Mouse (Mus musculus): ENCODE results near the gene Surf4. TPM values are rescaled to one million over a fixed set of nuclear protein-coding genes. Genes with fewer than 3 reads are reported as not detected.

Surf4 gene
- total RNA-seq (2023), result 100 to 1,000 TPM in 1 of 2 experiments, 10 to 100 TPM in 1; 96.2 to 102 TPM

DNA sequence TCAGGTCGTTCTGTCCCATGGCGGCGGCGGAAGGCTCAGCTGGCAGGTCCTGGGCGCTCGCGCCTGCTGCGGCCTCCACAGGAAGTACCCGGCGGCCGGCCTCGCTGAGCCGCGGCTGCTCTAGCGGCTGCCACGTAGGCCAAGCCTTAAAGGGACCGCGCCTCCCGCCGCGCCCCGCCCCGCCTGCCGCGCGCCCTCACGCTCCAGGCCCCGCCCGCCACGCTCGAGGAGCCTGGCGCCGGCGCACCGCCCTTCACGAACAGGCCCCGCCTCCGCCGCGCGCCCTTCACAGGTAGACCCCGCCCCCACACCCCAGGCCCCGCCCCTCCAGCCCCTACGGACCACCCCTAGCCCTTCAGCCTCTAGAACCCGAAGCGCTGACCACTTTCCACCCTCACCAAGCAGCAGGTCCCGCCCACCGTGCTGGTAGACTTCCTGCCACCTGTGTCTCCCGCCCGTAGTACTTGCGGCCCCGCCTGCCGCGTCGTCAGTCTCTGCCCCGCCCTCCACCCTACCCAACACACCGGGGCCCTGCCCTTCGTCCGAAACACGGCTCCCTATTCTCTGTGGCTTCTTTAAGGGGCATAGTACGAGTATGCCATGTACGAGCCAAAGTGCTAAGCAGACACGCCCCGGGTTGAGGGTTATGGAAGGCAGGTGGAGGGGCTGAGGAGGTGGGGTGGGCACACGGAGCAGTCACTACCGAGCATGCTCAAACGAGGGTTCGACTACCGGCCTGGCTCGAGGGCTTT is at the start of gene Surf4, which contains the start of gene Stkld1:
Surf4 (minus strand) TSS at position 625 of the 752 bp plus-strand sequence.
Stkld1 (plus strand) TSS at position 744 of the 752 bp plus-strand sequence.

DNA sequence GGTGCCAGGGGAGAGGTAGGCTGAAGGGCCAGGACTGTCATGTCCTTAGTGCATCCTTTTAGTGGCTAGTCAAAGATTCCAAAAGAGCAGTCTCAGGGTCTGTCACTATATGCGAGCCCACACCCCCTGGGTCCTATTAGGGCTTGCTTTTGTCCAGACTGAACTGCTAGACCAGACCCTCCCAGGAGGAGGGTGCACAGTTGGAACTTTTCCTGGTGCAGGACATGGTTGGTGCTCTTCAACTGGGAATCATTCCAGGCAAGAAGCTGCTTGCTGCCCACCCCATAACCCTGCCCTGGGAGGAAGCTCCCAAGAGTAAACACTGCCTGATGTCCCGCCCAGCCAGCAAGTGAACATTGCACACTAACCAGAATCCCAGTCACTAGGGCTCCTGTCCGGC is 39.4 kb upstream of the Surf4 start, which contains the start of gene Adamts13:
Adamts13 (plus strand) TSS at position 301 of the 400 bp plus-strand sequence.

DNA sequence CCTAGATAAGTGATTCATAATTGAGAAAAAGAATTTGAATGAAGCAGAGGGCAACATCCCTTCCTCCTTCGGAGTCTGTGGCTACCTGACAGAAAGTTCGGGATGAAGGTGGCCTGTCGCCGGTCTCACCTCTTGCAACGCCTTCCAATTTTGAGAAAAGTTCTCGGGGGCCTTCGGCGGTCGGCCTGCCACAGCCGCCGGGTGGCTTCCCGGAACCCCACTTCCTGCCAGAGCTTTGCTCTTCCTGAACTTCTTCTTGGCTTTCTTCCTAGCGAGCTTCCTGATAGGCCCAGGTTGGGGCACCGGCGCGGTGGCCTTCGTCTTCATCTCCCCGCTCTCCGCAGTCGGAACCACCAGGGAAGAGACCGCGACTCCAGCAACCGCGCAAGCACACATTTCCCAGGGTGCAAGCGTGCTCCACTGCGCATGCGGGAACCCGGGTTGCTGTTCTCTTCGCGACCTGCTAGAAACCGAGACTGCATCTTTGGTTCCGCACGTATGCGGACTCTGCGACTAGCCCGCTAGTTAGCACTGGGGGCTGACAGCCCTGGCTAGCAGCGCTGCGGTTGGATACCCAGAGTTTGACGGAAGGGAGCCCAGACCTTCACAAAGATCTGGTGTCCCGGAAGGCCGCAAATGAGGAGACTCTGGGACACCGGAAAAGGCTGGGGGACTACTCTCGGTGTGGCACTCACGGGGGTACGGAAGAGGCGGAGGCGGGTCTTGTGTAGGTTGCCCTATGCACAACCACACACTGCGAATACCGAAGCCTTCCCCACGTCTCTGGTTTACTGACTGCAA is 30.4 kb upstream of the Surf4 start, which contains the start of gene Rexo4:
Rexo4 (minus strand) TSS at position 464 of the 801 bp plus-strand sequence.

DNA sequence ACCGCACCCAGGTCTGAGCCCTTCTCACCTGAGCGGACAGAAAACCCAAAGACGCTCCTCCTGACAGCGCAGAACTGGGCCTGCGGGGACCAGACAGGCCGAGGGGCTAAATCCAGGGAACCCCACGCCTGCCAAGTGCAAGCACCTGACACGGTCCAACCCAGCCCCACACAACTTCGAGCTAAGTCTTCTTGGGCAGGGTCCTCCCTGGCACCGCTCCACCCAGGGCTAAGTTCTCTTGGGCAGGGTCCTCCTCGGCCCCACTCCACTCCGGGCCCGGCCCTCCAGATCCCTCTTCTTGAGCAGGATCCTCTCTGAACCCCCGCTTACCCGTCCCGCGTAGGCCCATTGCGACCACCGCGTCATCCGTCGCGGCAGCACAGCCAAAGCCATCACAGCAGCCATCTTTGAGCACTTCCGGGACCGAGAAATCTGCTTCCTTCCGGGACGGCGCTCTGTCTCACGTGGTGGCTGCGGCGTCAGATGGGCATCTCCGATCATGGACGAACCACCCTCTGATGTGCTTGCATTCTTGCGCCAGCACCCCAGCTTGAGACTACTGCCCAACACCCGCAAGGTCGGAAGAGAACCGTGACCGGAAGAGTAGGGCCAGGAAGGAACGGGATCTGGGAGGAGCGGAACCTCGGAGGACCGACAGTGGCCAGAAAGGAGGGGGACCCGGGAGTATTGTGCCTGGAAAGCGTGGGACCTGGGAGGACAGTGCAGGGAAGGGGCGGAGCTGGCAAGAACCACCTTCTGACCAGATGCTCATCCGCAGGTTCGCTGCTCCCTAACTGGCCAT is 17.6 kb downstream of the Surf4 start, which contains the start of the genes Surf2 and Surf1:
Surf2 (plus strand) TSS at position 441 of the 802 bp plus-strand sequence.
Surf1 (minus strand) TSS at position 604 of the 802 bp plus-strand sequence.

DNA sequence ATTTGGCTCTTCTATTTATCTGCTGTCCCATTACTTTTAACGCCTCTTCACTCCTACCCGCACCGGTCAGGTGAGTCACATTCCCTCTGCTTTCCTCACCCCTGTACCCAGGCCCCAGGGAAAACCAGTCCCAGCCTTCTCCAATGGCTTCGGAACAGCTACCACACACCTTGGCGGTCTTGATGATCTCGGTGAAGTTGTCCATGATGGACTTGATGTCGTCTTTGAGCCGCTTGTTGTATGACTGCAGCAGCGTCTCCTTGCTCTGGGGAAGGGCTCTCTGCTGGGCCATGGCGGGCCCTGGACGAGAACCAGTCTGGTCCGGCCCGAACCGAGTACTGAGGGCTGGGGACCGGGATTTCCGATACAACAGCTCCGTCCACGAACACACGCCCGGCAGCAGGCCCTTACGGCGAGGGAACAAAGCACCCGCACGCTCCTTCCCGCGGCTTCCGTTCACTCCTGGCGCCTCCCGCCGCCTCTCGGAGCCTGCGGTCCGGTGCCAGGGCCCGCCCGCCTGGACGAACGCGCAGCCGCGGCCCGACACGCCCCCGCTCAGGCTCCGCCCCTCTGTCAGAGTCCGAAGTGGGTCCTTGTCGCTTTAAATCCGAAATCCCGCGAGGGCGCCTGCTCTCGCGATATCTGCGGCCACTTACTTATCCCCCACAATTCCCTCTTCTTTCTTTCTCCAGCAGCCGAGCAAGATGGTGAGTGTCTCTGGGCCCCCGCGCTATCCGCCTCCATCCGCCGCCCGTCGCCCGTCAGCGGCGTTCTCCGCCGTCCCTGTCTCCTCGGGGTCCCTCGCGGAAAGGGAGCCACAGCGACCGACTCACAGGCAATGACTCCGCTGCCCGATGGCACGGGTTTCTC is 23.4 kb downstream of the Surf4 start, which contains the start of the genes Med22 and Rpl7a:
Med22 (minus strand) TSS at position 554 of the 870 bp plus-strand sequence.
Rpl7a (plus strand) TSS at position 641 of the 870 bp plus-strand sequence.

DNA sequence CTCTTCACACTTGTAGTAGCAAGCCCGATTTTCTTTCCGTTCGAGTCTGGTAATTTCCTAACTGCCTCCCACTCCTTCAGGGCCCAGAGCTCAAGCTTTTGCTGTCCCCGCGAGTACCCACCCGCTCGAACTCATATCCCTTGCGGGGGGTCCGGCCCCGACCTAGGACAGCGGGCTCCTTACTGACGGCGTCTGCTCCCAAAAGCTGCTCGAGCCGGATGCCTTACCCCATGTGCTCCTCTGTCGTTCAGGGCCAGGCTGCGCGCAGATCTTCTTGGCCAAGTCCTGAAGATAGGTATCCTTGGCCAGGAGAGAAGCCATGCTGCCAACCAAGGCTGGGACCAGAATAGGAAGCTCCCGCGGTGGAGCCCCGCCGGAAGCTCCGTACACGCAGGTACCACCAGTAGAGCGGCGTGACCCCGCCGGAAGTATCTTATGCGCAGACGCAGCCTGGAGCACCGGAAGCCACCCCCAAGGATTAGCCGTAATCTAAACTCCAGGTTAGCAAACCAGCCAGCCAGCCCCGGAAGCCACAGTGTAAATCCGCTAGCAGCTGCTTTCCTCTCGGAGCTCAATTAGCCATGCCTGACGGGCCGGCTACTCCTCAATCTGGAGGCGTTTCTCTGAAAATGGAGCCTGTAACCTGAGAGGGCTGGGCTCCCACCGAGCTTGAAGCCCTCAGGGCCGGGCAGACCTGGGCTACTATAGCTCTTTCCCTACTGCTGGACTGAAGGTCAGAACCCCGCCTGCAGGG is 31.1 kb downstream of the Surf4 start, which contains the start of gene Surf6:
Surf6 (minus strand) TSS at position 413 of the 754 bp plus-strand sequence.

Other genes with a start within 250 kb of the Surf4 start
- gene Abo, start 68.9 kb downstream of the Surf4 start, total RNA-seq (2023), result not detected
- 10 to 100 TPM; 18.2 to 19.2 TPM for gene Surf6, start 31.0 kb downstream of the Surf4 start, total RNA-seq (2023)
- gene Med22, start 23.3 kb downstream of the Surf4 start, total RNA-seq (2023), result 10 to 100 TPM; 26.6 to 28.0 TPM
- gene Rpl7a, start 23.2 kb downstream of the Surf4 start, total RNA-seq (2023), result 100 to 1,000 TPM; 401 to 433 TPM
- 10 to 100 TPM; 13.1 to 15.8 TPM for gene Surf2, start 17.6 kb downstream of the Surf4 start, total RNA-seq (2023)
- 10 to 100 TPM; 37.0 to 42.5 TPM for gene Surf1, start 17.4 kb downstream of the Surf4 start, total RNA-seq (2023)
- gene Stkld1, start 119 bp upstream of the Surf4 start, total RNA-seq (2023), result under 1 TPM; 0.18 to 0.26 TPM
- 10 to 100 TPM; 22.6 to 23.2 TPM for gene Rexo4, start 30.5 kb upstream of the Surf4 start, total RNA-seq (2023)
- 1 to 10 TPM in 1 of 2 experiments, not detected in 1; 1.2 TPM for gene Adamts13, start 39.5 kb upstream of the Surf4 start, total RNA-seq (2023)
- 10 to 100 TPM; 10.7 to 12.2 TPM for gene Cacfd1, start 76.0 kb upstream of the Surf4 start, total RNA-seq (2023)
- 10 to 100 TPM; 79.5 to 88.4 TPM for gene Slc2a6, start 94.1 kb upstream of the Surf4 start, total RNA-seq (2023)
- gene Mymk, start 138.3 kb upstream of the Surf4 start, total RNA-seq (2023), result not detected
- gene Adamtsl2, start 145.5 kb upstream of the Surf4 start, total RNA-seq (2023), result 1 to 10 TPM in 1 of 2 experiments, not detected in 1; 1.3 TPM
- not detected for gene Fam163b, start 208.6 kb upstream of the Surf4 start, total RNA-seq (2023)
- gene Dbh, start 231.3 kb upstream of the Surf4 start, total RNA-seq (2023), result not detected